Comparison of ENCODE assay signal across 8 mouse cellular contexts in genomic region chr19:32304008-32304873, GRCm38 (mm10).
DNase-seq lines count a peak whose midpoint lies in the region; ATAC-seq lines count a peak whose summit lies in the region.

No protein-coding gene starts in this region.

- no peak for DNase-seq in hindbrain, embryonic 10.5 days (ENCODE audit: low spot score)
- peak; percentile 43 for DNase-seq in brain, adult 2 months (ENCODE audit: low read depth, low spot score)
- no peak for DNase-seq in limb, embryonic 10.5 days (ENCODE audit: low spot score)
- DNase-seq in retina, embryonic 14.5 days (ENCODE audit: low spot score), result no peak
- no peak for DNase-seq in cerebellum, adult 11 months

- WGBS in hindbrain, embryonic 15.5 days, result 71% methylated on average over 9 of the region's 9 CpGs
- WGBS in hindbrain, embryonic 10.5 days, result 83% methylated on average over 9 of the region's 9 CpGs
- 42% methylated on average over 9 of the region's 9 CpGs for WGBS in heart, embryonic 16.5 days
- WGBS in limb, embryonic 10.5 days, result 84% methylated on average over 9 of the region's 9 CpGs

- H3K36me3 ChIP-seq in hindbrain, embryonic 15.5 days, result no peaks in the 10 kb centered on the region
- H3K36me3 ChIP-seq in hindbrain, embryonic 10.5 days, result no peaks in the 10 kb centered on the region
- H3K36me3 ChIP-seq in heart, embryonic 16.5 days (ENCODE audit: control insufficient read depth, insufficient read depth), result no peaks in the 10 kb centered on the region; the same call in 1 of the 2 replicates
- no peaks in the 10 kb centered on the region for H3K36me3 ChIP-seq in limb, embryonic 10.5 days

- peak; percentile 27; the same call in 1 of the 2 replicates for ATAC-seq in hindbrain, embryonic 15.5 days (ENCODE audit: low FRiP score, low read depth)
- ATAC-seq in heart, embryonic 16.5 days (replicated peaks; ENCODE audit: extremely low read depth, insufficient read depth, low FRiP score), result peak; percentile 80
- ATAC-seq in monocyte, adult 5-6 weeks (replicated peaks; ENCODE audit: insufficient number of reproducible peaks, low FRiP score, low TSS enrichment, poor library complexity, severe bottlenecking), result peak; percentile 75

- no peaks in the 10 kb centered on the region for H3K9me3 ChIP-seq in hindbrain, embryonic 15.5 days
- no peaks in the 10 kb centered on the region for H3K9me3 ChIP-seq in hindbrain, embryonic 10.5 days
- no peaks in the 10 kb centered on the region for H3K9me3 ChIP-seq in heart, embryonic 16.5 days (replicated peaks; ENCODE audit: control insufficient read depth, low read length)
- H3K9me3 ChIP-seq in limb, embryonic 10.5 days (replicated peaks), result no peaks in the 10 kb centered on the region

- no peak overlapping the region for H3K9ac ChIP-seq in hindbrain, embryonic 15.5 days
- 0 out of 2 replicates have a peak overlapping the region, but pooled peaks have one; percentile 6 for H3K9ac ChIP-seq in heart, embryonic 16.5 days (ENCODE audit: low read length)

- no peak overlapping the region for H3K4me2 ChIP-seq in hindbrain, embryonic 15.5 days
- peak overlapping the region; percentile 34 for H3K4me2 ChIP-seq in heart, embryonic 16.5 days (ENCODE audit: low read depth, low read length)

- H3K27ac ChIP-seq in hindbrain, embryonic 15.5 days (replicated peaks), result peak overlapping the region; percentile 62; the same call in 1 of the 2 replicates
- H3K27ac ChIP-seq in hindbrain, embryonic 10.5 days, result no peak overlapping the region
- H3K27ac ChIP-seq in heart, embryonic 16.5 days (ENCODE audit: low read length), result peak overlapping the region; percentile 95
- 0 out of 2 replicates have a peak overlapping the region, but pooled peaks have one; percentile 7 for H3K27ac ChIP-seq in limb, embryonic 10.5 days

- no peak overlapping the region for H3K4me3 ChIP-seq in hindbrain, embryonic 15.5 days
- no peak overlapping the region for H3K4me3 ChIP-seq in hindbrain, embryonic 10.5 days
- H3K4me3 ChIP-seq in heart, embryonic 16.5 days (ENCODE audit: low read length), result no peak overlapping the region
- no peak overlapping the region for H3K4me3 ChIP-seq in limb, embryonic 10.5 days

- no peaks in the 10 kb centered on the region for H3K27me3 ChIP-seq in hindbrain, embryonic 15.5 days
- no peaks in the 10 kb centered on the region for H3K27me3 ChIP-seq in hindbrain, embryonic 10.5 days (ENCODE audit: insufficient read depth, poor library complexity, severe bottlenecking)
- no peaks in the 10 kb centered on the region for H3K27me3 ChIP-seq in heart, embryonic 16.5 days (ENCODE audit: control insufficient read depth, insufficient read depth, low read length)
- no peaks in the 10 kb centered on the region for H3K27me3 ChIP-seq in limb, embryonic 10.5 days (ENCODE audit: low read depth, poor library complexity, severe bottlenecking)

- peaks cover 7% of the 10 kb centered on the region; the same call in 1 of the 2 replicates for H3K4me1 ChIP-seq in hindbrain, embryonic 15.5 days (replicated peaks)
- peaks cover 7% of the 10 kb centered on the region; the same call in 1 of the 2 replicates for H3K4me1 ChIP-seq in hindbrain, embryonic 10.5 days (replicated peaks)
- peaks cover 17% of the 10 kb centered on the region for H3K4me1 ChIP-seq in heart, embryonic 16.5 days (ENCODE audit: control insufficient read depth, insufficient read depth, low read length)
- peaks cover 19% of the 10 kb centered on the region for H3K4me1 ChIP-seq in limb, embryonic 10.5 days

Comparison
In these comparisons a context has a peak if more than half of its experiments do, and no peak if none do; other contexts are left out.
1. ATAC-seq: peak in every context shown above with its lines; median percentile 80 in heart, embryonic 16.5 days; 75 in monocyte, adult 5-6 weeks; 27 in hindbrain, embryonic 15.5 days.